Mouse (Mus musculus): ENCODE data around the gene Gm49486. TPM values are rescaled to one million over a fixed set of nuclear protein-coding genes. Genes with fewer than 3 reads are reported as not detected.

Gm49486 gene
- polyA plus RNA-seq, 1 experiment from 2014 or later = 0.93 TPM

DNA sequence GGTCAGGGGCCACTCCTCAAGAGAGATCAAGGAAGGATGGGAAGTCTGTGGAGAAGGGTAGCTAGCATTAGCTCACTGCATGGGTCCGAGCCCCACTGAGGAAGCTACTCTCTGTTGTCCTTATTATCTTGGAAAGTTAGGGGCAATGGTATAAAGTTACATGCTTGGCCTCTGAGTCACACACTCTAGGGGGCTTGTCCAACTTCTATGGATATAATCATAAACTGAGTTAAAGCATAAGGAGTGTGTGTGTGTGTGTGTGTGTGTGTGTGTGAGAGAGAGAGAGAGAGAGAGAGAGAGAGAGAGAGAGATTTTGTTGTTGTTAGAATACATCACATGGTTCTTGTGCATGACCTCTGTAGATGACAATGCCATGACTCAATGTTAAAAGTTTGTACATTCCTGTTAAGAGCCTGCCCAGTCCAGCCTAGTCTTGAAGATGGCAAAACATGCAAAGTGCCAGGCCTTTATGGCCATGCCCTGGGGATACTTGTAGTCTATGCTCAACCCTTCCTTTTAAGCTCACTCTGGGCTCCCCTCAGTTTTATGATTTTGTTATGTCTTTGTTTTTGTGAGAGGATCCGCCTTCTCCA lies 70.5 kb downstream of the Gm49486 start:
- H3K9me3 ChIP-seq (ENCODE audit: control insufficient read depth, low read depth, low read length) = no peaks in the 10 kb centered on the region
- H3K27ac ChIP-seq (ENCODE audit: low read length) = no peak overlapping the region
- no peaks in the 10 kb centered on the region for H3K27me3 ChIP-seq (ENCODE audit: control insufficient read depth, insufficient read depth, low read length)
- no peak for ATAC-seq (ENCODE audit: insufficient number of reproducible peaks, insufficient read depth, low FRiP score, low read depth)
- no peak overlapping the region for H3K9ac ChIP-seq (replicated peaks; ENCODE audit: low read depth, low read length)
- no peak overlapping the region for H3K4me2 ChIP-seq (replicated peaks; ENCODE audit: low read depth, low read length)
- no peaks in the 10 kb centered on the region for H3K4me1 ChIP-seq (ENCODE audit: control insufficient read depth, insufficient read depth, low read length)
- H3K36me3 ChIP-seq (ENCODE audit: control insufficient read depth, insufficient read depth, low read length) = no peaks in the 10 kb centered on the region
- H3K4me3 ChIP-seq (ENCODE audit: low read depth, low read length) = no peak overlapping the region
- WGBS = 74% methylated on average over 2 of the region's 2 CpGs

DNA sequence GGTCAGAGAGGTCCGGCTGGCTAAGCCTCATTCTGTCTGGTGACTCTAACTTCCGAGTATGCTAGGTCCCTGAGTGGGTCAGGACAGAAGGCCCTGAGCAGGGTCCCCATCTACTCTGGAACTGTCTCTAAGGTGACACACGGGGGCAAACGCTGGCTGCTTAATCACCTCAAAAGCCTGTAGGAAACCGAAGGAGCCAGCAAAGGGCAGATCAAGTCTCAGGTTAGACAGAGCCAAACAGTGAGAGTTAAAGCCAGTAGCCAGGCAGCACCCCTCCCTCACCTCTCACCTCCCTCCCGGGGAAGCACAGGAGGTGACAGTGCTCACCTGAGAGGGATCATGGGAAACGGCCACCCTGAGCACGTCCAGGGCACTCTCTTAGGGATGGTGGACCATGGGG lies 74.5 kb downstream of the Gm49486 start:
- Histone ChIP-seq H3K4me2 (replicated peaks; ENCODE audit: low read depth, low read length) (no peak overlapping the region), H3K27me3 (ENCODE audit: control insufficient read depth, insufficient read depth, low read length) (no peaks in the 10 kb centered on the region), H3K9me3 (ENCODE audit: control insufficient read depth, low read depth, low read length) (no peaks in the 10 kb centered on the region), H3K9ac (replicated peaks; ENCODE audit: low read depth, low read length) (no peak overlapping the region), H3K4me1 (ENCODE audit: control insufficient read depth, insufficient read depth, low read length) (no peaks in the 10 kb centered on the region), H3K4me3 (ENCODE audit: low read depth, low read length) (no peak overlapping the region), H3K36me3 (ENCODE audit: control insufficient read depth, insufficient read depth, low read length) (peaks cover 6% of the 10 kb centered on the region; the same call in 1 of the 2 replicates), H3K27ac (ENCODE audit: low read length) (no peak overlapping the region)
- WGBS = 80% methylated on average over 8 of the region's 8 CpGs
- no peak for ATAC-seq (ENCODE audit: insufficient number of reproducible peaks, insufficient read depth, low FRiP score, low read depth)

DNA sequence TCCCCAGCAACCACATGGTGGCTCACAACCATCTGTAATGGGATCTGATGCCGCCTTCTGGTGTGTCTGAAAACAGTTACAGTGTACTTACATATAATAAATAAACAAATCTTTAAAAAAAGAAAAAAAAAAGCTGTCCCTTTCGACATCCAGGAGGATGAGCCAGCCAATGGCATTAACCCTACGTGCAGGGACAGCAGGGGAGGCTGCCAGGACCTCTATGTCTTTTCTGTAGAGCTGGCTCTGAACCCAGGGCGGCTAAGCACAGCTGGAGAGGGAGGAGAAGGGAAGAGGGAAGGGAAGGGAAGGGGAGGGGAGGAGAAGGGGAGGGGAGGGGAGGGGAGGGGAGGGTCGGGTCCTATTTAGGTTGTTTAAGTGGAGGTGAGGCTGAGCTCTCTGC lies 75.6 kb downstream of the Gm49486 start:
- H3K9ac ChIP-seq (replicated peaks; ENCODE audit: low read depth, low read length) = no peak overlapping the region
- no peak overlapping the region for H3K4me3 ChIP-seq (ENCODE audit: low read depth, low read length)
- H3K4me1 ChIP-seq (ENCODE audit: control insufficient read depth, insufficient read depth, low read length) = no peaks in the 10 kb centered on the region
- 70% methylated on average over 4 of the region's 5 CpGs for WGBS
- no peak for ATAC-seq (ENCODE audit: insufficient number of reproducible peaks, insufficient read depth, low FRiP score, low read depth)
- no peaks in the 10 kb centered on the region for H3K27me3 ChIP-seq (ENCODE audit: control insufficient read depth, insufficient read depth, low read length)
- H3K9me3 ChIP-seq (ENCODE audit: control insufficient read depth, low read depth, low read length) = no peaks in the 10 kb centered on the region
- peaks cover 6% of the 10 kb centered on the region; the same call in 1 of the 2 replicates for H3K36me3 ChIP-seq (ENCODE audit: control insufficient read depth, insufficient read depth, low read length)
- no peak overlapping the region for H3K4me2 ChIP-seq (replicated peaks; ENCODE audit: low read depth, low read length)
- no peak overlapping the region for H3K27ac ChIP-seq (ENCODE audit: low read length)

DNA sequence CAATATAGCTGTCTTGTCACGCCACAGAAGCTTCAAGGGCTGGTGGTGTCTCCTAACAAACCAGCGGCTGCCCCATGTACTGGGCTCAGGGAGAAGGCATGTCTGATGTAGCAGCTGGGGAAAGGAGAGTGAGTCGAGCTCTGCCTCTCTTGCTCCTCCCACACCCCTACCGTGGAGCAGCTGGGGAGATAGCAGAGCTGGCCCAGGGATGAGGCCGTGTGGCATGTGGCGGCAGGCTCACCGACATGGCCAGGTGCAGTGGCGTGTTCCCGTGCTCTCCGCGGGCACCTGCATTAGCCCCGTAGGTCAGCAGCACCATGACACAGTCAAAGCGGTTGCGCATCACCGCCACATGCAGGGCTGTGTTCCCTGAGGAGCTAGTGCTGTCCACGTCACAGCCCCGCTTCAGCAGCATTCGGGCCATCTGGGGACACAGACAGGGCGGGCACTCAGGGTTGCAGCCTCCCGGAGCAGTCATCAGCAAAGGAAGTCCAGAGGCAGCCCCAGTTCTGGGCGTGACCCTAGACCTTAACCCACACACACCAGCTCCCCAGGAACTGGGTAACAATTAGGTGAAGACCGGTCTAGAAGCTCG lies 76.9 kb downstream of the Gm49486 start:
- no peak overlapping the region for H3K4me2 ChIP-seq (replicated peaks; ENCODE audit: low read depth, low read length)
- no peak for ATAC-seq (ENCODE audit: insufficient number of reproducible peaks, insufficient read depth, low FRiP score, low read depth)
- peaks cover 10% of the 10 kb centered on the region; the same call in 1 of the 2 replicates for H3K36me3 ChIP-seq (ENCODE audit: control insufficient read depth, insufficient read depth, low read length)
- H3K4me3 ChIP-seq (ENCODE audit: low read depth, low read length) = no peak overlapping the region
- H3K27me3 ChIP-seq (ENCODE audit: control insufficient read depth, insufficient read depth, low read length) = no peaks in the 10 kb centered on the region
- WGBS = 74% methylated on average over 23 of the region's 23 CpGs
- H3K4me1 ChIP-seq (ENCODE audit: control insufficient read depth, insufficient read depth, low read length) = no peaks in the 10 kb centered on the region
- no peaks in the 10 kb centered on the region for H3K9me3 ChIP-seq (ENCODE audit: control insufficient read depth, low read depth, low read length)
- H3K27ac ChIP-seq (ENCODE audit: low read length) = no peak overlapping the region
- no peak overlapping the region for H3K9ac ChIP-seq (replicated peaks; ENCODE audit: low read depth, low read length)

Other genes with a start within 250 kb of the Gm49486 start
- gene H1f0, start 200.9 kb upstream of the Gm49486 start, polyA plus RNA-seq (2014; fragmentation: Nextera tagmentation; extraction: Ambion mirVana) = 160 and 175 TPM in 2 replicates
- 0.30 and 0.39 TPM in 2 replicates for gene Galr3, start 187.5 kb upstream of the Gm49486 start, polyA plus RNA-seq (2014; fragmentation: Nextera tagmentation; extraction: Ambion mirVana)
- gene Ankrd54, start 166.5 kb upstream of the Gm49486 start, polyA plus RNA-seq (2014; fragmentation: Nextera tagmentation; extraction: Ambion mirVana) = 42.7 and 44.1 TPM in 2 replicates
- gene Eif3l, start 154.2 kb upstream of the Gm49486 start, polyA plus RNA-seq (2014; fragmentation: Nextera tagmentation; extraction: Ambion mirVana) = 218 and 224 TPM in 2 replicates
- gene Micall1, start 120.5 kb upstream of the Gm49486 start, polyA plus RNA-seq (2014; fragmentation: Nextera tagmentation; extraction: Ambion mirVana) = 12.1 and 12.5 TPM in 2 replicates
- 367 and 376 TPM in 2 replicates for gene Polr2f, start 88.4 kb upstream of the Gm49486 start, polyA plus RNA-seq (2014; fragmentation: Nextera tagmentation; extraction: Ambion mirVana)
- gene 1700088E04Rik, start 88.1 kb upstream of the Gm49486 start, polyA plus RNA-seq (2014; fragmentation: Nextera tagmentation; extraction: Ambion mirVana) = 8.7 TPM in 2 replicates
- gene Sox10, start 64.2 kb upstream of the Gm49486 start, polyA plus RNA-seq (2014; fragmentation: Nextera tagmentation; extraction: Ambion mirVana) = 16.8 TPM in 2 replicates
- 28.7 and 33.1 TPM in 2 replicates for gene Pick1, start 218 bp upstream of the Gm49486 start, polyA plus RNA-seq (2014; fragmentation: Nextera tagmentation; extraction: Ambion mirVana)
- 0.18 and 0.19 TPM in 2 replicates for gene Slc16a8, start 25.4 kb downstream of the Gm49486 start, polyA plus RNA-seq (2014; fragmentation: Nextera tagmentation; extraction: Ambion mirVana)
- gene Baiap2l2, start 56.1 kb downstream of the Gm49486 start, polyA plus RNA-seq (2014; fragmentation: Nextera tagmentation; extraction: Ambion mirVana) = 5.9 and 8.6 TPM in 2 replicates
- gene Pla2g6, start 99.0 kb downstream of the Gm49486 start, polyA plus RNA-seq (2014; fragmentation: Nextera tagmentation; extraction: Ambion mirVana) = 16.6 and 17.4 TPM in 2 replicates
- 4.2 and 6.1 TPM in 2 replicates for gene Maff, start 117.2 kb downstream of the Gm49486 start, polyA plus RNA-seq (2014; fragmentation: Nextera tagmentation; extraction: Ambion mirVana)
- 51.2 and 64.3 TPM in 2 replicates for gene Tmem184b, start 174.2 kb downstream of the Gm49486 start, polyA plus RNA-seq (2014; fragmentation: Nextera tagmentation; extraction: Ambion mirVana)
- 64.3 and 70.3 TPM in 2 replicates for gene Csnk1e, start 226.2 kb downstream of the Gm49486 start, polyA plus RNA-seq (2014; fragmentation: Nextera tagmentation; extraction: Ambion mirVana)